Mouse (Mus musculus) stomach, postnatal 0 days (tissue): ENCODE data around the gene Hist1h2bq. TPM values are rescaled to one million over a fixed set of nuclear protein-coding genes. Genes with fewer than 3 reads are reported as not detected.
"Not testable (repeated sequence)": the region's sequence is repeated elsewhere in the genome, so short reads cannot be mapped to it uniquely, and the experiment has no call there.

Experiments used
- ATAC-seq: fragments of 200-750 bp; cut with Nextera tagmentation; 2 replicates; pipeline ENCODE4 v1.8.0; 2017; ENCODE audit not compliant: low FRiP score, low TSS enrichment
- DNase-seq: peaks from one replicate; pipeline ENCODE4 v3.0.0-alpha.2; 2016; ENCODE audit warnings: low spot score
- H3K27ac ChIP-seq: fragments of 300-500 bp; sonication (generic); replicated peaks from 2 replicates; pipeline ENCODE4 v1.5.1; 2014; ENCODE audit warnings: mild to moderate bottlenecking, control low read depth
- H3K27me3 ChIP-seq: fragments of 300-500 bp; sonication (generic); 2 replicates; pipeline ENCODE4 v1.6.1; 2014; ENCODE audit warnings: low read length; ENCODE audit not compliant: control insufficient read depth, insufficient read depth
- H3K36me3 ChIP-seq: fragments of 300-500 bp; sonication (generic); 2 replicates; pipeline ENCODE4 v1.6.1; 2014; ENCODE audit warnings: low read length, mixed read lengths; ENCODE audit not compliant: control insufficient read depth, insufficient read depth
- H3K4me1 ChIP-seq: fragments of 300-500 bp; sonication (generic); replicated peaks from 2 replicates; pipeline ENCODE4 v1.6.1; 2014; ENCODE audit warnings: antibody characterized with exemption; ENCODE audit not compliant: control insufficient read depth, insufficient read depth
- H3K4me2 ChIP-seq: fragments of 300-500 bp; sonication (generic); replicated peaks from 2 replicates; pipeline ENCODE4 v1.6.1; 2014; ENCODE audit warnings: low read depth, mild to moderate bottlenecking, control low read depth, moderate library complexity
- H3K4me3 ChIP-seq: fragments of 300-500 bp; sonication (generic); 2 replicates; pipeline ENCODE4 v1.5.1; 2014; ENCODE audit warnings: low read depth, low read length, control low read depth
- H3K9ac ChIP-seq: fragments of 300-500 bp; sonication (generic); 2 replicates; pipeline ENCODE4 v1.6.1; 2014; ENCODE audit warnings: mild to moderate bottlenecking, low read length, control low read depth, mixed read lengths
- H3K9me3 ChIP-seq: fragments of 300-500 bp; sonication (generic); 2 replicates; pipeline ENCODE4 v1.6.1; 2016; ENCODE audit warnings: low read length; ENCODE audit not compliant: control insufficient read depth
- CTCF ChIP-seq: IDR thresholded peaks from 2 replicates; pipeline ENCODE4 v1.5.1; 2016; ENCODE audit warnings: antibody characterized with exemption, low read depth, mild to moderate bottlenecking, moderate library complexity
- EP300 ChIP-seq: optimal IDR thresholded peaks from 2 replicates; pipeline ENCODE3; 2016; ENCODE audit warnings: antibody characterized with exemption
- WGBS: fragments of 180-500 bp; shearing (Covaris S2); extraction: QIAGEN DNeasy Blood & Tissue Kit; methylation state at CpG from one replicate; pipeline ENCODE4 v1.1.7; 2014; 5-methylcytosine and 5-hydroxymethylcytosine counted together
- polyA plus RNA-seq: library from polyadenylated mRNA; unstranded; fragments of >200 nt; fragmentation: Nextera tagmentation; extraction: Ambion mirVana; gene quantifications from 2 replicates; pipeline ENCODE4 v1.2.1, GENCODE M21; 2015

The Hist1h2bq gene
- polyA plus RNA-seq: 7.7 and 9.9 TPM in 2 replicates

GRCm38 (mm10) chr13:21810073-21810472, at the start of gene Hist1h2bq, which contains the start of gene Hist1h2ao:
Gene Hist1h2bq (minus strand): TSS chr13:21810197.
Gene Hist1h2ao (plus strand): TSS chr13:21810465.
- not testable (repeated sequence) for H3K4me2 ChIP-seq, H3K27me3 ChIP-seq, H3K27ac ChIP-seq, H3K4me3 ChIP-seq, H3K9me3 ChIP-seq, H3K36me3 ChIP-seq, DNase-seq, H3K4me1 ChIP-seq, H3K9ac ChIP-seq
- no CpG with 5 or more reads among the region's 23 CpGs for WGBS
- ATAC-seq: peak; percentile 97

DNA sequence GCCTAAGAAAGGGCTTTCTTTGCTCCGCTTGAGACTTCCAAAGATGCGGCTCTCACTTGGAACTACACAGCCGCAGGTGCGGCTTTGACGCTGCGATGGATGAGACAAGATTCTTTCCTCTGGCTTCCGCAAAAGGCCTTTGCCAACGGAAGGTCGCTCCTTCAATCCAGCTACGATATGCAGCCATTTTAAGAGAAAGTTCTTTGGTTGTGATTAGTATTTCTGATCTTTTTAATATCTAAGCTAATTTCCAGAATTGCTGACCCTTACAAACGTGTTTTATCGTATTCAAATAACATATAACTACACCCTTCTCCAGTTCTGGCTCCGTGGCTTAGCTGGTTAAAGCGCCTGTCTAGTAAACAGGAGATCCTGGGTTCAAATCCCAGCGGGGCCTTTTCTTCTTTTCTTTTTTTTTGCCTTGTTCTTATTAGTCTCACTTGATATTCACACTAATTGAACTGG, 45.7 kb upstream of the Hist1h2bq start:
- DNase-seq: no peak
- Histone ChIP-seq H3K4me2 (peak overlapping the region; percentile 45), H3K27me3 (no peaks in the 10 kb centered on the region), H3K4me3 (peak overlapping the region; percentile 25), H3K4me1 (no peaks in the 10 kb centered on the region), H3K36me3 (no peaks in the 10 kb centered on the region), H3K9me3 (no peaks in the 10 kb centered on the region), H3K27ac (no peak overlapping the region), H3K9ac (no peak overlapping the region)
- 5% methylated on average over 15 of the region's 15 CpGs for WGBS
- no peak for TF ChIP-seq EP300
- TF ChIP-seq CTCF: no peak
- ATAC-seq: no peak

GRCm38 (mm10) chr13:21855146-21855545, 45.1 kb upstream of the Hist1h2bq start:
- Histone ChIP-seq H3K36me3 (no peaks in the 10 kb centered on the region), H3K27me3 (no peaks in the 10 kb centered on the region), H3K27ac (no peak overlapping the region), H3K4me1 (no peaks in the 10 kb centered on the region), H3K4me3 (peak overlapping the region; percentile 25; the same call in 1 of the 2 replicates), H3K4me2 (peak overlapping the region; percentile 45), H3K9ac (no peak overlapping the region), H3K9me3 (no peaks in the 10 kb centered on the region)
- TF ChIP-seq EP300: no peak
- TF ChIP-seq CTCF: no peak
- DNase-seq: peak; percentile 37
- ATAC-seq: no peak
- 8% methylated on average over 11 of the region's 11 CpGs for WGBS

DNA sequence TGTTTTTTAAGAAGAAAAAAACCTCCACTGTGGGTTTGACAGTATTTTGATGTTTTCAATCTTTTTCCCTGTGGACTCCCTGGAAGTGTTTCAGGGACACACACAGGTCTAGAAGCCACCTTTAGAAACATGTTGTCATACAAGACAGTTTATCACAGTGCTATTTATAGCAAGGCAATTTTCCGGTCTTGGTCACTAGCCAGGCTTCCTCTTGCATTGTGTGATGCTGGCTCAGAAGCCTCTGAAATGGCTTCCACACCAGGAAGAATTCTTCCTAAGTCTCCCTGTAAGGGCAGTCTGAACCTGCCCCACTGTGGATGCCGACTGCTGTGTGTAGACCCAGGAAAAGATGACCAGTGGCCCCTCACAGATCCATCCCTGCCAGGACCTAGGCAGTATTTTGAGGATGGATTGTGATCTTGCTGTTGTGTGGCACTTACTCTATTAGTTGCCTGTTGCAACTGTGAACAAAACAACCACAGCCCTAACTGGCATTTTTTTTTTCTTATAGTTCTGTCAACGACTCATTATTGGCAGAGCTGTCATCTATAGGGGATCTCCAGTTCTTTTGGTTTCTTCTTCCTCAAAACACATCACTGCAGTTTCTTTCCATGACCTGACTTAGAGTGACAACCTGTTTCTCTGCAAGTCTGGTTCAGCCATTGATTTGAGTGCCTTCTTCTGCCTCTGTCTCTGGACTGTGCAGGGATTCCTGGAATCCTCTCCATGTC, 42.4 kb upstream of the Hist1h2bq start:
- H3K9ac ChIP-seq: no peak overlapping the region
- no peaks in the 10 kb centered on the region for H3K4me1 ChIP-seq
- no peak overlapping the region for H3K4me3 ChIP-seq
- no peak overlapping the region for H3K27ac ChIP-seq
- no peak for TF ChIP-seq EP300
- no peak for TF ChIP-seq CTCF
- DNase-seq: no peak
- no peak overlapping the region for H3K4me2 ChIP-seq
- H3K9me3 ChIP-seq: no peaks in the 10 kb centered on the region
- 63% methylated on average over 3 of the region's 3 CpGs for WGBS
- H3K27me3 ChIP-seq: no peaks in the 10 kb centered on the region
- no peak for ATAC-seq
- H3K36me3 ChIP-seq: no peaks in the 10 kb centered on the region

GRCm38 (mm10) chr13:21850696-21851095, 40.7 kb upstream of the Hist1h2bq start:
- ATAC-seq, H3K27me3 ChIP-seq, DNase-seq, H3K4me3 ChIP-seq, H3K27ac ChIP-seq, H3K9me3 ChIP-seq, H3K4me2 ChIP-seq, H3K9ac ChIP-seq, H3K36me3 ChIP-seq, H3K4me1 ChIP-seq: not testable (repeated sequence)
- 70% methylated on average over 1 of the region's 1 CpGs for WGBS

GRCm38 (mm10) chr13:21847883-21848282, 37.9 kb upstream of the Hist1h2bq start:
- TF ChIP-seq EP300: no peak
- no peak for TF ChIP-seq CTCF
- no peak for DNase-seq

GRCm38 (mm10) chr13:21846356-21846755, 36.4 kb upstream of the Hist1h2bq start:
- not testable (repeated sequence) for H3K27me3 ChIP-seq, H3K36me3 ChIP-seq, H3K4me2 ChIP-seq, H3K27ac ChIP-seq, H3K4me3 ChIP-seq, DNase-seq, H3K9ac ChIP-seq, ATAC-seq, H3K4me1 ChIP-seq, H3K9me3 ChIP-seq

More at GRCm38 (mm10) chr13:21847883-21848282, 37.9 kb upstream of the Hist1h2bq start:
- no peaks in the 10 kb centered on the region for H3K4me1 ChIP-seq
- 37% methylated on average over 8 of the region's 8 CpGs for WGBS
- H3K36me3 ChIP-seq: no peaks in the 10 kb centered on the region
- no peak overlapping the region for H3K27ac ChIP-seq
- H3K27me3 ChIP-seq: no peaks in the 10 kb centered on the region
- no peak overlapping the region for H3K9ac ChIP-seq
- no peak overlapping the region for H3K4me2 ChIP-seq
- H3K4me3 ChIP-seq: no peak overlapping the region
- H3K9me3 ChIP-seq: no peaks in the 10 kb centered on the region
- no peak for ATAC-seq

DNA sequence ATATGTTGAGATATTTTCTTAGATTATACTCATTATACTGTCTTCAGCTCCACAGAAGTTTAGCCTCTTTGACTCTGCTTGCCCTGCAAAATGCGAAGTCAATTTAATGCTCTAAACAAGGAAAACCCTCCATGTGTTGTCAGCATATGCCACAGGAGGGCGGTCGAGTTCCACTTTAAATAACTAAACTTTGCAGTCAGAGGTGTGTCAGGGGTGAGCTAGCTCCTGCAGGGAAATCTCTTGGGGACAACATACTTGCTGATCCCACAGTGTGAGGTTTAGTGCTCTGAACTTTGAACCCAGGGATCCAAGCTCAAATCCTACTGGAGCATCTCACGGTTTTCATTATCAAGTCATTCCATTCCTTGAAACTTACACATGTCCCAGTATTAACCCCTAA, 30.5 kb upstream of the Hist1h2bq start:
- not testable (repeated sequence) for H3K27me3 ChIP-seq, H3K4me3 ChIP-seq, H3K9me3 ChIP-seq, H3K27ac ChIP-seq, H3K4me1 ChIP-seq, H3K36me3 ChIP-seq, H3K4me2 ChIP-seq, DNase-seq, H3K9ac ChIP-seq
- ATAC-seq: peak; percentile 75
- no CpG with 5 or more reads among the region's 4 CpGs for WGBS

GRCm38 (mm10) chr13:21833461-21833860, 23.5 kb upstream of the Hist1h2bq start, which contains the start of the genes Hist1h2ap and Hist1h2br:
Gene Hist1h2ap (minus strand): TSS chr13:21833507.
Gene Hist1h2br (plus strand): TSS chr13:21833743.
- H3K4me3 ChIP-seq, H3K4me1 ChIP-seq, H3K4me2 ChIP-seq, H3K9ac ChIP-seq, DNase-seq, H3K9me3 ChIP-seq, H3K27me3 ChIP-seq, H3K27ac ChIP-seq, H3K36me3 ChIP-seq: not testable (repeated sequence)
- ATAC-seq: peak; percentile 95
- WGBS: no CpG with 5 or more reads among the region's 24 CpGs
